Mouse (Mus musculus): ENCODE measurements at regions not wholly inside any gene's neighbourhood (a gene's known extent, or its start where the extent isn't known, plus 50 kb on each side); places are given as distances from the start of the nearest gene placed in this dataset.

- H3K36me3 ChIP-seq = no peaks in the 10 kb centered on the region
- 90% methylated on average over 5 of the region's 5 CpGs for WGBS
- no peak overlapping the region for H3K27ac ChIP-seq
- H3K4me2 ChIP-seq (replicated peaks) = no peak overlapping the region
- H3K27me3 ChIP-seq = no peaks in the 10 kb centered on the region
- H3K4me1 ChIP-seq (replicated peaks) = peaks cover 7% of the 10 kb centered on the region
- no peak for ATAC-seq
- H3K9me3 ChIP-seq = no peaks in the 10 kb centered on the region
- H3K9ac ChIP-seq (replicated peaks) = no peak overlapping the region
- H3K4me3 ChIP-seq (replicated peaks) = no peak overlapping the region
Measured at GRCm38 (mm10) chr3:148542217-148542616, 448.1 kb downstream of the Adgrl2 start.

DNA sequence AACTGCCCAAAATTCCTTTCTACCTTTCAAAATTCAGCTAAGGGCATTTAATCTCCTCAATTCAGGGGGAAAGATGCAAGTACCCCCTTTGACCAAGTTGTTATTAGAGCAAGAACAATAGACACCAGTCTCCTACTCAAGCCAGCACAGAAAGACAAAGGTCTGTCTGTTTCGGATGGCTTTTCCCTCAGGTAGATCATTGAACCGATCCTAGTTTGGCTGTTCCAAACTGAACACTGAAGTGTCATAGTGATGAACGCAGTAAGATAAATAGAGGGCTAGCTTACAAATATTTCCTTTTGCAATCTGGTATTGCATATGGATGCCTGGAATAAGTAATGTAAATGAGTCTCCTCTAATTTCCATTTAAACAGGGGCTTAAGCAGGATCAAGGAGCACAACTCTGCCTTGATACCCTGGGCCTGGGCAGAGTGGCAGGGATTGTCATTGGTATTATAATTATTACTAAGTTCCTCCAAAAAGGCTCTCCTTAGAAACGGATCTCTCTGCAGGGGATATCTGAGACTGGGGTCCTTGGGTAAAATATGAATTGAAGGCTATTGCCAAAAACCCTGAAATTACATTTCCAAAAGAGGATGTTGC, 452.6 kb downstream of the Adgrl2 start:
- ATAC-seq = peak; percentile 83
- H3K27me3 ChIP-seq = no peaks in the 10 kb centered on the region
- H3K4me2 ChIP-seq (replicated peaks) = no peak overlapping the region
- H3K9ac ChIP-seq (replicated peaks) = no peak overlapping the region
- H3K9me3 ChIP-seq = no peaks in the 10 kb centered on the region
- no peaks in the 10 kb centered on the region for H3K36me3 ChIP-seq
- H3K27ac ChIP-seq = no peak overlapping the region
- peaks cover 7% of the 10 kb centered on the region for H3K4me1 ChIP-seq (replicated peaks)
- H3K4me3 ChIP-seq (replicated peaks) = no peak overlapping the region
- WGBS = 25% methylated on average over 4 of the region's 4 CpGs

- 88% methylated on average over 2 of the region's 2 CpGs for WGBS
- no peak overlapping the region for H3K4me2 ChIP-seq (replicated peaks)
- H3K4me3 ChIP-seq (replicated peaks) = no peak overlapping the region
- no peak overlapping the region for H3K9ac ChIP-seq (replicated peaks)
- no peaks in the 10 kb centered on the region for H3K27me3 ChIP-seq
- H3K27ac ChIP-seq = no peak overlapping the region
- H3K4me1 ChIP-seq (replicated peaks) = no peaks in the 10 kb centered on the region
- no peaks in the 10 kb centered on the region for H3K36me3 ChIP-seq
- ATAC-seq = no peak
- H3K9me3 ChIP-seq = no peaks in the 10 kb centered on the region
Measured at GRCm38 (mm10) chr3:148529893-148530292, 460.5 kb downstream of the Adgrl2 start.

DNA sequence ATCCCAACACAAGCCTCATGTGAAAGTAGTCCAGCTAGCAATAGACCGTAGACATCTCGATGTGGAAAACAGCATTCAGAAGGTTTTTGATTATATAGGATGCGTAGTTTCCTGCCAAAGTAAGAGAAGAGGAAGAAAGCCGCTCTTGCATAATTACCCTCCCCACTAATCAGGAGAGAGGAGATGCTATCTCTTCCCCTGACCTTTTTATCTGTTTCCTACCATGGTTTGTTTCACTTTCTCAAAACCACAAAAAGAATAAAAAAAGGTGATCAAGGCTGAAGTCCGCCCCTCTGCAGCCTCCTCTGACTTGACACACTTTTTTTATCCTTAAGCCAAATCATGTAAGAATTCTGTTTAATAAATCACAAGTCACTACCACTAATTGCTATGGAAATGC, 480.0 kb downstream of the Adgrl2 start:
- Histone ChIP-seq H3K9ac (replicated peaks) (no peak overlapping the region), H3K36me3 (no peaks in the 10 kb centered on the region), H3K4me3 (replicated peaks) (no peak overlapping the region), H3K9me3 (no peaks in the 10 kb centered on the region), H3K4me2 (replicated peaks) (no peak overlapping the region), H3K27me3 (no peaks in the 10 kb centered on the region), H3K4me1 (replicated peaks) (no peaks in the 10 kb centered on the region), H3K27ac (no peak overlapping the region)
- WGBS = 94% methylated on average over 5 of the region's 5 CpGs
- no peak for ATAC-seq

- Histone ChIP-seq H3K4me1 (replicated peaks) (no peaks in the 10 kb centered on the region), H3K4me2 (replicated peaks) (no peak overlapping the region), H3K9ac (replicated peaks) (no peak overlapping the region), H3K9me3 (no peaks in the 10 kb centered on the region), H3K36me3 (no peaks in the 10 kb centered on the region), H3K27me3 (no peaks in the 10 kb centered on the region), H3K27ac (no peak overlapping the region), H3K4me3 (replicated peaks) (no peak overlapping the region)
- no peak for ATAC-seq
- WGBS = 95% methylated on average over 2 of the region's 2 CpGs
Measured at GRCm38 (mm10) chr3:148504928-148505327, 485.4 kb downstream of the Adgrl2 start.

GRCm38 (mm10) chr3:148503432-148503831, 486.9 kb downstream of the Adgrl2 start:
- Histone ChIP-seq H3K27me3 (no peaks in the 10 kb centered on the region), H3K9ac (replicated peaks) (no peak overlapping the region), H3K4me1 (replicated peaks) (no peaks in the 10 kb centered on the region), H3K4me3 (replicated peaks) (no peak overlapping the region), H3K9me3 (no peaks in the 10 kb centered on the region), H3K27ac (no peak overlapping the region), H3K4me2 (replicated peaks) (no peak overlapping the region), H3K36me3 (no peaks in the 10 kb centered on the region)
- 72% methylated on average over 1 of the region's 1 CpGs for WGBS
- ATAC-seq = no peak

DNA sequence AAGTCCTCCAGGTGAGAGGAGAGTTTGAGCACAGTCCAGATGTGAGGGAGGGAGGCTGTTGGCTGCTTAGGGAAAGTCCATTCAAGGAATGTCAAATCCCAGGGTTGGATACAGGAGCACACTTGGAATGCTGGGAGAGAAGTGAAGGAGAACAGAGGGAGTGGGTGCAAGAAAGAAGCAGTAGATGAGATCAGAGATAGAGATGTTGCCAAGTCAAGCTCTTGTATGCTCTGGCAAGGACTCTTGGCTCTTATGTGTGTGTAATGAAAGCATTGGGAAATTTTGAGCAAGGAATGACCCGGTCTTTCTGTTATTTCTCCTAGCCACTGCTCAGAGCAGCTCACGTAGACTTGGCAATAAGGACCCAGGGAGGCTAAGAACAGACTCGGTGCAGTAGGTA, 488.6 kb downstream of the Adgrl2 start:
- Histone ChIP-seq H3K27me3 (no peaks in the 10 kb centered on the region), H3K4me2 (replicated peaks) (no peak overlapping the region), H3K9me3 (no peaks in the 10 kb centered on the region), H3K27ac (no peak overlapping the region), H3K4me3 (replicated peaks) (no peak overlapping the region), H3K36me3 (no peaks in the 10 kb centered on the region), H3K9ac (replicated peaks) (no peak overlapping the region), H3K4me1 (replicated peaks) (no peaks in the 10 kb centered on the region)
- 97% methylated on average over 3 of the region's 3 CpGs for WGBS
- ATAC-seq = no peak

GRCm38 (mm10) chr3:148496672-148497071, 493.7 kb downstream of the Adgrl2 start:
- Histone ChIP-seq H3K4me3 (replicated peaks) (no peak overlapping the region), H3K27me3 (no peaks in the 10 kb centered on the region), H3K27ac (no peak overlapping the region), H3K9ac (replicated peaks) (no peak overlapping the region), H3K4me1 (replicated peaks) (no peaks in the 10 kb centered on the region), H3K36me3 (no peaks in the 10 kb centered on the region), H3K4me2 (replicated peaks) (no peak overlapping the region), H3K9me3 (no peaks in the 10 kb centered on the region)
- ATAC-seq = no peak
- WGBS = 75% methylated on average over 5 of the region's 5 CpGs

GRCm38 (mm10) chr3:148491287-148491686, 499.1 kb downstream of the Adgrl2 start:
- 84% methylated on average over 3 of the region's 3 CpGs for WGBS
- H3K4me3 ChIP-seq (replicated peaks) = no peak overlapping the region
- H3K36me3 ChIP-seq = no peaks in the 10 kb centered on the region
- H3K27ac ChIP-seq = no peak overlapping the region
- ATAC-seq = no peak
- H3K27me3 ChIP-seq = no peaks in the 10 kb centered on the region
- no peaks in the 10 kb centered on the region for H3K4me1 ChIP-seq (replicated peaks)
- no peaks in the 10 kb centered on the region for H3K9me3 ChIP-seq
- H3K4me2 ChIP-seq (replicated peaks) = no peak overlapping the region
- no peak overlapping the region for H3K9ac ChIP-seq (replicated peaks)

- H3K4me1 ChIP-seq (replicated peaks) = no peaks in the 10 kb centered on the region
- H3K4me3 ChIP-seq (replicated peaks) = no peak overlapping the region
- no peak overlapping the region for H3K9ac ChIP-seq (replicated peaks)
- H3K4me2 ChIP-seq (replicated peaks) = no peak overlapping the region
- no peak overlapping the region for H3K27ac ChIP-seq
- no peak for ATAC-seq
- no peaks in the 10 kb centered on the region for H3K27me3 ChIP-seq
- no peaks in the 10 kb centered on the region for H3K9me3 ChIP-seq
- WGBS = 85% methylated on average over 4 of the region's 4 CpGs
- H3K36me3 ChIP-seq = no peaks in the 10 kb centered on the region
Measured at GRCm38 (mm10) chr3:148489201-148489600, 501.2 kb downstream of the Adgrl2 start.

DNA sequence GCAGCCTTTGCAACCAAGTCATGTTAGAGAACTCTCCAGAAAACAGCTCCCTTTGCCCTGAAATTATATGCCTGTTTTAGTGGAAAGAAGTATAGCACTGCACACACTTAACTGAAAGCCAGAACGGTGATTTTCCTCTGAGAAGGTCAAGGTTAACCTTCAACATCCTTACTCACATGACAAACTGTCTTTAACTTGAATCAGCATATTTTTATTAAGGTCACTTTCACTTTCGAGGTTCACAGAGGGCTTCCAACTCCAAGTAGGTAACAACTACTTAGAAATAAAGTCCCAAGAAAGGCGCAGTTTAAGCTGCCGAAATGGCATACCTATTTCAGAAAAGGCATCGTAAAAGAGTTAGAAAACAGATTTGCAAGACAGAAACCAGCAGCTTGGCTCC, 502.4 kb downstream of the Adgrl2 start:
- H3K4me3 ChIP-seq (replicated peaks) = no peak overlapping the region
- no peak for ATAC-seq
- no peaks in the 10 kb centered on the region for H3K27me3 ChIP-seq
- H3K27ac ChIP-seq = no peak overlapping the region
- no peaks in the 10 kb centered on the region for H3K36me3 ChIP-seq
- no peak overlapping the region for H3K4me2 ChIP-seq (replicated peaks)
- WGBS = 98% methylated on average over 5 of the region's 5 CpGs
- H3K9ac ChIP-seq (replicated peaks) = no peak overlapping the region
- H3K4me1 ChIP-seq (replicated peaks) = no peaks in the 10 kb centered on the region
- H3K9me3 ChIP-seq = no peaks in the 10 kb centered on the region

DNA sequence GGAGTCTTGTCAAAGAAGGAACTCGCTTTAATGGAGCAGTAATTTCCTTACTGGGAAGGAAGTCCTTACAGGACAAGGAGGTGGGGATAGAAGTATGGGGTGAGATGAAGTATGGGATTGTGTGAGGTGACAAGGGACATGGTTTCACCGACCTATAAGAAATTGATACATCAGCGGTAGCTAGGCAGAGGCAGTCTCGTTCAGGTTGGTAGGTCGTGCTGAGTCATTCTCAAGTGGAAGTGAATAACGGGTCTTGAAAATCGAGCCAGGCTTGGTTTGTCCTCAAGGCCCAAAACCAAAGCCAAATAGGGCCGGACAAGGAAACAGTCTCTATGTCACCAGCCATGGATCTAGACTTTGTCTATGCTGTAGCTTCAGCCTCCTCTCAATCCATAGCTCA, 514.5 kb downstream of the Adgrl2 start:
- Histone ChIP-seq H3K9me3 (no peaks in the 10 kb centered on the region), H3K27ac (no peak overlapping the region), H3K36me3 (no peaks in the 10 kb centered on the region), H3K4me1 (replicated peaks) (no peaks in the 10 kb centered on the region), H3K4me2 (replicated peaks) (no peak overlapping the region), H3K27me3 (no peaks in the 10 kb centered on the region), H3K4me3 (replicated peaks) (no peak overlapping the region), H3K9ac (replicated peaks) (no peak overlapping the region)
- no peak for ATAC-seq
- 93% methylated on average over 8 of the region's 8 CpGs for WGBS

DNA sequence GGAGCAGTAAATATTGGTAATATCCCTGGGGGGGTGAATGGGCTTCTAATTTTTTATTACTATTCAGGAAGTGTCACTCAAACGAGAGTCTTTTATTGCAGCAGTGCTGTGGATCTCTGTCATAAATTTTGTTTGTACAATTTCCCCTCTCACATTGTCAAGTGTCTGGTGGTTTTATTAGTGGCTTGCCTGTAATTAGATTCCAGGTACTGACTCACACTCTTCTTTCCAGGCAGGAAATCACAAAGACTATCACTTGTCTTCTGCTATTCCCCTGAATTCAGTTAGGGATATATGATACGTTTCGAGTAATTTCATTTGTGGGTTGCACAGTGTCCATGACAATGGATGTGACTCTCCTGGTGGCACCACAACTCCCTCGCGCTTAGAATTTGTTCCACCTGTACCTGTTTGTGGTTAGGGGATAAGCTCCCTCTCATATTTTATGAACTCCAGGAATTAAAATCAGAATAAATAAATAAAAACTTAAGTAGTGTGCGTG, 517.4 kb downstream of the Adgrl2 start:
- Histone ChIP-seq H3K27ac (no peak overlapping the region), H3K9ac (replicated peaks) (no peak overlapping the region), H3K27me3 (no peaks in the 10 kb centered on the region), H3K4me2 (replicated peaks) (no peak overlapping the region), H3K4me1 (replicated peaks) (no peaks in the 10 kb centered on the region), H3K9me3 (no peaks in the 10 kb centered on the region), H3K4me3 (replicated peaks) (no peak overlapping the region), H3K36me3 (no peaks in the 10 kb centered on the region)
- ATAC-seq = no peak
- 88% methylated on average over 6 of the region's 6 CpGs for WGBS
